Mouse (Mus musculus) Patski (cell line): ENCODE results near the gene Sntb2. TPM values are rescaled to one million over a fixed set of nuclear protein-coding genes. Genes with fewer than 3 reads are reported as not detected.
A peak's percentile ranks its signal among the peaks of the same experiment; 100 is the strongest.
"Not testable (repeated sequence)": the region's sequence is repeated elsewhere in the genome, so short reads cannot be mapped to it uniquely, and the experiment has no call there.

ENCODE experiments used
- ATAC-seq: fragments of 100-300 bp; one replicate; pipeline ENCODE4 v1.8.0; 2021
- CTCF ChIA-PET: fragments of 350-600 bp; sonication (Branson Sonifier 250); formaldehyde crosslinking; loops from one replicate; lab custom pipeline; 2022; ENCODE audit warnings: inconsistent platforms; lab: Charles Lee
- POLR2A ChIA-PET: fragments of 350-600 bp; sonication (Branson Sonifier 250); formaldehyde crosslinking; loops from one replicate; lab custom pipeline; 2022; ENCODE audit warnings: antibody characterized with exemption, inconsistent platforms; lab: Charles Lee
- DNase-seq: peaks from one replicate; pipeline ENCODE4 v3.0.0-alpha.2; 2011; ENCODE audit warnings: low read depth, low spot score
- H3K27me3 ChIP-seq: fragments of 371-371 bp; one replicate; pipeline ENCODE4 v1.5.1; 2021
- CTCF ChIP-seq: fragments of 100-300 bp; IDR thresholded peaks from one replicate; pipeline ENCODE4 v1.5.1; 2021
- in situ Hi-C: fragments of 300-500 bp; cut with MboI; formaldehyde crosslinking; loops from 3 replicates; pipeline ENCODE4 v1.11.1; 2018; ENCODE audit warnings: low pct_unique_long_range_greater_than_20kb, mixed read lengths
- polyA plus RNA-seq: library from polyadenylated mRNA; unstranded; gene quantifications from one replicate; pipeline ENCODE4 v1.2.3, GENCODE M21; 2021

Sntb2 gene
- polyA plus RNA-seq, 1 experiment from 2014 or later: 33.4 TPM

DNA sequence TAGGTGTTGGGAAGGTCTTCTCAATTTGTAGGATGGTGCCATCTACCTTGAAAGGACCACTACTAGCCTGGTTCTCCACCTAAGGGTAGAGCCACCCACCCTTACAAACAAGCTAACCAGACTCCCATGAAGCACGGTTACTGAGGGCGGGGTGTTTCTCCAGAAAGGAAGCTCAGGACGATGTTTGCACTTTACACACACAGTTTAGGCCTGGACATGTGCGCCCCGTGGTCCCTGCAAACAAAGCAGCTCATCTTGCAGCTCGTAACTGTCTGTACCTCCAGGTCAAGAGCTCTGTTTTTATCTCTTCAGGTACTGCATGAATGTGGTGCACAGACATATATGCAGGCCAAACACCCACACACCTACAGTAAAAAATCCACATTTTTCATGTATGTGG is 28.9 kb upstream of the Sntb2 start:
- in situ Hi-C loops: no loop called here
- no peak for ATAC-seq
- no peak for TF ChIP-seq CTCF
- no peak for DNase-seq
- ChIA-PET POLR2A (interaction anchor here (1.5 kb wide), 1 partner anchor 22 kb away, joined by 8 read pairs; no protein-coding TSS in a partner anchor), CTCF (interaction anchor here (1.2 to 3.1 kb wide), 4 partner anchors 10 to 93 kb away, joined by 4 to 8 read pairs (median 5); no protein-coding TSS in a partner anchor)
- H3K27me3 ChIP-seq: no peaks in the 10 kb centered on the region

DNA sequence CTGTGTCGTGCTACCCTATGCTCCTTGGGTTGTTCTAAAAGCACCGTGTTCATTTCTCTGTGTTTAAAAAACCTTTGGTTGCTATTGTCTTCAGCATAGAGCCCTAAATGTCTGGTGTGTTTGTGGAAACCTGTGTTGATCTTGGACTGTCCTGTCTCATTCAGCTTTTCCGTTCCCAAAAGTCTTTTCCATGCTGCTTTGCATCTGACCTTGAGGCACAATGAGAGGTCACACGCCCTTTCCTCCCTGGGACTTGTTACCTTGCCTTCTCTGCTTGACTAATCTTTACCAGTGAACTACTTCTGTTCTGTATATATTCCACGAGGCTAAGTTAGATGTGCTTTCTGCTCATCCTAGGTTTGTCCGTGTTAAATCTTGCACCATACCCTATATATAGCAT is 28.1 kb upstream of the Sntb2 start:
- H3K27me3 ChIP-seq: no peaks in the 10 kb centered on the region
- TF ChIP-seq CTCF: no peak
- ChIA-PET CTCF (interaction anchor here (1.2 to 3.1 kb wide), 4 partner anchors 9 to 92 kb away, joined by 4 to 8 read pairs (median 5); no protein-coding TSS in a partner anchor), POLR2A (interaction anchor here (1.5 kb wide), 1 partner anchor 21 kb away, joined by 8 read pairs; no protein-coding TSS in a partner anchor)
- DNase-seq (no peak), ATAC-seq (no peak)
- in situ Hi-C loops: no loop called here

- CTCF ChIA-PET: no interaction called here
- no peak for DNase-seq
- no peak for TF ChIP-seq CTCF
Measured at GRCm38 (mm10) chr8:106908291-106908690, 27.3 kb upstream of the Sntb2 start.

DNA sequence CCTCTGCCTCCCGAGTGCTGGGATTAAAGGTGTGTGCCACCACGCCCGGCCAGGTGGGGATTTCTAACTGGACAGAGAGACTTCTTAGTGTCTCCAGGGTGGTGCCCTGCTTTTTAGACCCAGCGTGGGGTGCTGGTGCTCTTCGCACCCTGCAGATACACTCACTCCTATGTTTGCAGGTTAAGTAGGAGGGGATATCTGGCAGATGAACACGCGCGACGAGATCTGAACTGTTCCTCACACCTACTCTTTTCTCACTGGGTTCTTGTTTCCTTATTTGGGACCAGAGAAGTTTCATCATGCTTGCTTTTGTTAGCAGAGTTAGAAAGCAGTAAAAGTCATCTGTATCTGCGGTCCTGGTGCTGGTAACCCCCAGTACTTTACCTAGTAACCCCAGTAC is 21.9 kb upstream of the Sntb2 start:
- POLR2A ChIA-PET: no interaction called here
- no peak for DNase-seq
- no peaks in the 10 kb centered on the region for H3K27me3 ChIP-seq
- ATAC-seq: no peak
- no peak for TF ChIP-seq CTCF
- CTCF ChIA-PET: no interaction called here
- in situ Hi-C loops: no loop called here

More at GRCm38 (mm10) chr8:106908291-106908690, 27.3 kb upstream of the Sntb2 start:
- no peaks in the 10 kb centered on the region for H3K27me3 ChIP-seq
- POLR2A ChIA-PET: no interaction called here
- in situ Hi-C loops: no loop called here
- ATAC-seq: no peak

DNA sequence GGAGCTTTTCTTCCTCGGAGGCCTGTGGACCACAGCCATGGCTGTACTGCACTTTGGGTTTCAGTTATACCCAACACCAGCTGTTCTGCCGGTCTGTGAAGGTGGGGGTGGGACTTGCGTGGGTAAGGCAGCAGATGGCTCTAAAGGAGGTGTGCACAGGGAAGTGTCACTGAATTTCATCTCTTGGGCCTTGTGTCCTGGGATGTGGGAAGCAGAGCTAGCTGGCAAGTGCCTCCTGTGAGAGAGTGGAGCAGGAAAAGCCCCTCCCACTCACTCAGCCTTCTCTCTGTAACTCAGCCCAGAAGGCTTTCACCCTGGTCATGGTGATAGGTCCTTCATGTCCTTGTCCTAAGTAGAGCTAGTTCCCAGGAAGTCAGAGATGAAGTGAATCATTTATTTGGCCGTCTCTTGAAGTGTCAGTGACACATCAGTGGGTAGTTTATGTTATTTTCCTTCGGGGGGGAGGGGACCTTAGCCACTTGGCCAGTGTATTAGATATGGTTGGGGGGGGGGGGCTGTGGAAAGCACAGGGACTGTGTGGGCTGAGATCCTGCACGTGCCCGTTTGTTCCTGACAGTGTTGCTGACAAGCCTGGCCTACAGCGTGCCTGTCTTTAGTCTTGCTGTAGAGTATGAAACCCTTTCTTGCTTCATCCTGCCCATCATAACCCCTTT is 15.7 kb upstream of the Sntb2 start:
- POLR2A ChIA-PET: interaction anchor here (0.6 kb wide), 1 partner anchor 61 kb away, joined by 11 read pairs; no protein-coding TSS in a partner anchor
- TF ChIP-seq CTCF: no peak
- CTCF ChIA-PET: interaction anchor here (1.2 kb wide), 1 partner anchor 202 kb away, joined by 3 read pairs; no protein-coding TSS in a partner anchor
- no peak for ATAC-seq
- in situ Hi-C loops: no loop called here
- H3K27me3 ChIP-seq: no peaks in the 10 kb centered on the region
- DNase-seq: no peak

GRCm38 (mm10) chr8:106920395-106920741 is 15.2 kb upstream of the Sntb2 start:
- DNase-seq: no peak
- CTCF ChIA-PET: interaction anchor here (1.2 kb wide), 1 partner anchor 203 kb away, joined by 3 read pairs; no protein-coding TSS in a partner anchor

DNA sequence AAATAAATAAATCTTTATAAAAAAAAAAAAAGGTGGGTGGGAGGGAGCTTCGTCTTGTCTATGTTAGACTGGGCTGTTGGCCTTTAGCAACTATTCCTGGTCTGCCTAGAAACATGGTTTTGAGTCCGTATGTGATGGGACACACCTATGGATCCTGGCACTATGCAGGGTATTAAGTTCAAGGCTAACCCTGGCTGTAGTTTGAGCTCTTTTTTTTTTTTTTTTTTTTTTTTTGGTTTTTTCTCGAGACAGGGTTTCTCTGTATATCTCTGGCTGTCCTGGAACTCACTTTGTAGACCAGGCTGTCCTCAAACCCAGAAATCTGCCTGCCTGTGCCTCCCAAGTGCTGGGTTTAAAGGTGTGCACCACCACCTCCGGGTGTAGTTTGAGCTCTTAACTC is 11.5 kb upstream of the Sntb2 start:
- H3K27me3 ChIP-seq: no peaks in the 10 kb centered on the region

More at GRCm38 (mm10) chr8:106920395-106920741, 15.2 kb upstream of the Sntb2 start:
- POLR2A ChIA-PET: no interaction called here
- H3K27me3 ChIP-seq: no peaks in the 10 kb centered on the region
- in situ Hi-C loops: no loop called here
- no peak for ATAC-seq
- peak; percentile 34 for TF ChIP-seq CTCF

DNA sequence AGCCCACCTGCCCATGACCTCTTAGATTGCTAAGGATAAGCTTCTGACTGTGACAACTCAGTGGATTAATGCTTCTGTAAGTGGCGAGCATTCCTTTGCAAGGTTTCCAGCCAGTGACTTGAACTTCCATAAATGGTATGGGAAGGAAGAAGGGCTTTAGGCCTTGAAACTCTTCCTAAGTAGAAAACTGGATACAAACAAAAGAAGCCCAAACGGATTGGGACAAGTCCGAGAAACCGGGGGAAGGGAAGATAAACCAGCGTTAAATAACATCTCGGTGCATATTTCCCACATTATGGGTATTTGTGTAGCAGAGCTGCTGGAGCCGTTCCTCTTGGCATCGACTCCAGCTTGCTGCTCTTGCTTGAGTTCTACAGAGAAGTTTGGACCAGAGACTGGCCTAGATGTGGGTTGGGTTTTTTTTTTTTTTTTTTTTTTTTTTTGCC is 10.6 kb upstream of the Sntb2 start:
- in situ Hi-C loops: no loop called here
- no peaks in the 10 kb centered on the region for H3K27me3 ChIP-seq
- DNase-seq (no peak), ATAC-seq (no peak)
- CTCF ChIA-PET: interaction anchor here (1.1 to 2.1 kb wide), 2 partner anchors 18 to 78 kb away, joined by 3 to 6 read pairs; no protein-coding TSS in a partner anchor
- POLR2A ChIA-PET: interaction anchor here (0.7 kb wide), 2 partner anchors 30 to 72 kb away, joined by 3 to 6 read pairs; no protein-coding TSS in a partner anchor
- TF ChIP-seq CTCF: no peak

More for the DNA sequence above, 11.5 kb upstream of the Sntb2 start:
- CTCF ChIA-PET: interaction anchor here (2.1 kb wide), 1 partner anchor 17 kb away, joined by 6 read pairs; no protein-coding TSS in a partner anchor
- POLR2A ChIA-PET: interaction anchor here (0.7 kb wide), 1 partner anchor 59 kb away, joined by 6 read pairs; no protein-coding TSS in a partner anchor
- ATAC-seq (no peak), DNase-seq (no peak)
- TF ChIP-seq CTCF: no peak
- in situ Hi-C loops: no loop called here

DNA sequence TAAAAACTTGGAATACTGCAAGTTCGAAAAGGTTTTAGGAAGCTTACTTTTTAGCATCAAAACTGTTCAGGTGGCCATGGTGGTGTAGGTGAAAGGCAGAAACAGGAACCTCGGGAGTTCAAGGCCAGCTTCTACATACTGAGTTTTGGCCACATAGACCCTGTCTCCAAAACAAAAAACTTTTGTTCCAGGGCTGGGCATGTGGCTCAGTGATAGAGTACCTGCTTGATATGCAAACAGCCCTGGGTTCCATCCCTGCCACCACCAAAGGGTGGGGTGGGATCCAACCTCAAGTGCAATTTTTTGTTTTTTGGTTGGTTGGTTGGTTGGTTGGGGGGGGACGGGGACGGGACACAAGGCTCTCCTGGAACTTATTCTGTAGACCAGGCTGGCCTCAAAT is 10.1 kb upstream of the Sntb2 start:
- H3K27me3 ChIP-seq: no peaks in the 10 kb centered on the region
- DNase-seq (no peak), ATAC-seq (no peak)
- ChIA-PET POLR2A (interaction anchor here (0.7 kb wide), 1 partner anchor 72 kb away, joined by 3 read pairs; no protein-coding TSS in a partner anchor), CTCF (interaction anchor here (1.1 to 2.1 kb wide), 2 partner anchors 19 to 77 kb away, joined by 3 to 6 read pairs; no protein-coding TSS in a partner anchor)
- in situ Hi-C loops: no loop called here
- TF ChIP-seq CTCF: no peak

DNA sequence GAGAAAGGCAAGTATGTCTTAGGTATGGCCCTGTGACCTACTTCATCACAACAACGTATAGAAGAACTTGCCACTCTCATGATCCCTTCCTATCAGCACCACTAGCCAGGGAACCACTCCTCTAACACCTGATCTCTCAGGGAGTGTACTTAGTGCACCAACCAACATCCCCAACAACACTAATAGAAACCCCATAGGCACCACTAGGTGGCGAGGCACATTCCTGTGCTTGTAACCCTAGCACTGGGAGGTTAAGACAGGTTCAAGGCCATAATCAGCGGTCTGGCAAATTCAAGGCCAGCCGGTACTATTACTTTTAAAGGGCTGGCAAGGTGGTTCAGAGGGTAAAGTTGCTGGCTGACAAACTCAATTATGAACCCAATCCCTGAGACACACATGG is 8.3 kb upstream of the Sntb2 start:
- ATAC-seq (no peak), DNase-seq (no peak)
- ChIA-PET CTCF (no interaction called here), POLR2A (no interaction called here)
- in situ Hi-C loops: no loop called here
- TF ChIP-seq CTCF: peak; percentile 51
- H3K27me3 ChIP-seq: no peaks in the 10 kb centered on the region

GRCm38 (mm10) chr8:106928182-106928581 is 7.4 kb upstream of the Sntb2 start:
- ChIA-PET CTCF (interaction anchor here (1.5 kb wide), 1 partner anchor 74 kb away, joined by 5 read pairs; no protein-coding TSS in a partner anchor), POLR2A (interaction anchor here (0.6 to 1.3 kb wide), 2 partner anchors 15 to 21 kb away, joined by 3 to 8 read pairs; no protein-coding TSS in a partner anchor)
- ATAC-seq, DNase-seq, in situ Hi-C loops, H3K27me3 ChIP-seq: not testable (repeated sequence)
